Mouse (Mus musculus) layer of hippocampus, postnatal 10 days (tissue): ENCODE data around the gene Gm17428. TPM values are rescaled to one million over a fixed set of nuclear protein-coding genes. Genes with fewer than 3 reads are reported as not detected.
A peak's percentile ranks its signal among the peaks of the same experiment; 100 is the strongest.

Experiments used
- DNase-seq, 2 experiments: peaks; one replicate each; pipeline ENCODE4 v3.0.0; 2021; ENCODE audit warnings: low spot score in 2 of 2
- microRNA-seq, 2 experiments: library from miRNA; unstranded; fragments of <30 nt; microRNA quantifications; one replicate each; pipeline ENCODE4 v1.2.0; 2021
- total RNA-seq, 2 experiments: library from RNA; stranded (reverse); gene quantifications; 2 replicates each; pipeline ENCODE4 v1.2.3; 2021

The Gm17428 gene
- total RNA-seq, 2 experiments from 2014 or later = not detected

- no peak for DNase-seq
Measured at GRCm38 (mm10) chr14:55007120-55007908, 30.6 kb downstream of the Gm17428 start.

GRCm38 (mm10) chr14:55008417-55008816, 31.7 kb downstream of the Gm17428 start:
- DNase-seq = no peak

GRCm38 (mm10) chr14:55011116-55011515, 34.4 kb downstream of the Gm17428 start:
- DNase-seq = no peak

DNA sequence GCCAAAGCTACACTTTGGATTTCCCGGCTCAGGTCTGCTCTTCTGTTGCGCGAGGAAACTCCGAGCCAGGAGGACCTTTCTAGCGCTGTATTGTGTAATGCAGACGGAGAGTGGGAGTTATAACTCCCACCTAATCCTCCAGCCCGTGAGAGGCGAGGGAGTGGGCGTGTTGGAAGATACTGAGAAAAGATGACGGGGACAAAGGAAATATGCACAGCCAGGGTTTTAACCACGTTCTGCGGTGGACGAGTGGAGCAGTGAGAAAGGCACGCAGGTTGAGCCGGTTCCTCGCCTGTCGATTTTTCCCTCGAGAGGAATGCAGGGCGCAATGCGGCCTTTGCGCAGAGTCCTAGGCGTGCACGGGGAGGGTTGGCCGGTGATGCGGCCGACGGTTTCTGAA, 37.9 kb downstream of the Gm17428 start:
- no peak for DNase-seq

- peak; percentile 100 for DNase-seq
Measured at GRCm38 (mm10) chr14:55014991-55015766, 38.4 kb downstream of the Gm17428 start, which contains the start of gene Ngdn. Gene Ngdn, plus strand, starts transcription at chr14:55015454.

DNA sequence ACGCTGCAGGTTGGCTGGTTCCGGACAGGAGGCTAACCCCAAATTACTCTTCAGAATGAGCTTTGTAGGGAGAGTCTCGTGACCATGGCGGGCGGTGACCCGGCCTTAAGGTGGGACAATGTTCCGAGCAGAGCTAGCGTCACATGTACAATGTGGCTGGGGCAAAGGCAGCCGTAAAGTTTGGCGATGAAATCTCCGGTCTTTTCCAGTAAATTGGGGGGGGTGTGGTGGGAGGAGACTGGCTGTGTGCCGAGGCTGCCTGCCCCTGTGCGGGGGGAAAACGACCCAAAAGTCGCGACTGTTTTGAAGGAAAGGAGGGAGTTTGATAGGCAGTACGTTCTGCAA, 39.0 kb downstream of the Gm17428 start:
- no peak for DNase-seq

DNA sequence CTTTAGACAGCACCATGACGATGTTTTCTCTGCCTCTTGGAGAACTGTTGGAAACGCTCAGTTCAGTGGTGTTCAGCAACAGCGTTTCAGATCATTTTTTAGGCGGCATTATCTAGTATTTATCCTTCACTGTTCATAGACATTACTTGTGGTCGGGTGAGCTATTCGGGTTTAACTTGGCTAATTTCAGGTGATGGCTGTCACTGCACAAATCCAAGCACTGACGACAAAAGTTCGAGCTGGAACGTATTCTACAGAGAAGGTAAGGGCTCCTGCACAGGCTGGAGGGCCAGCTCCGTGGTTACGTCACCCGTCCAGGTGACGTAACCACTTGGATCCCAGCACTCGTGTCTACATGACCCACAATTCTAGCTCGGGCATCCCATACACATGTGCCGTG, 40.1 kb downstream of the Gm17428 start:
- DNase-seq = no peak

GRCm38 (mm10) chr14:55020394-55020793, 43.7 kb downstream of the Gm17428 start:
- no peak for DNase-seq

DNA sequence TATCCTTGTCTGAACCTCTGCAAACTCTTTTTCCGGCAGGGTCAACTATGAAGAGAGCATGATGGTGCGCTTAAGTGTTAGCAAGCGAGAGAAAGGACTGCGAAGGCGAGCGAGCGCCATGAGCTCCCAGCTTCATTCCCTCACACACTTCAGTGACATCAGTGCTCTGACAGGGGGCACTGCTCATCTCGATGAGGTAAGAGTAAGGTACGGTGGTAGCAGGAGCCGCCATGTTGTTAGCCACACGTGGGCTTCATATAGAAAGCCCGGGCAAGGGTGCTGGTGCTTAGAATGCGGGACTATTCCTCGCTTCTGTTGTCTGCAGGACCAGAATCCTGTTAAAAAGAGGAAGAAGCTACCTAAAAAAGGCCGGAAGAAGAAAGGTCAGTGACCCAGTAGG, 46.3 kb downstream of the Gm17428 start:
- no peak for DNase-seq

- peak; percentile 67 to 76 for DNase-seq
Measured at GRCm38 (mm10) chr14:55024236-55024635, 47.5 kb downstream of the Gm17428 start.

GRCm38 (mm10) chr14:55025527-55025926, 48.8 kb downstream of the Gm17428 start:
- DNase-seq = no peak

Small RNA genes within 50 kb of the gene (microRNA-seq; reads per million reads assigned to microRNA genes)
- 1.6 to 6.5 reads per million in 2 experiments for gene Mir208a
- gene Mir208b = 0.67 to 2.4 reads per million in 2 experiments

Other genes with a start within 250 kb of the Gm17428 start
- gene Slc7a8, start 195.0 kb upstream of the Gm17428 start, total RNA-seq = 10 to 100 TPM; 63.7 to 66.3 TPM
- not detected for gene Rnf212b, start 162.8 kb upstream of the Gm17428 start, total RNA-seq
- gene Homez, start 106.0 kb upstream of the Gm17428 start, total RNA-seq = 10 to 100 TPM; 16.6 to 16.8 TPM
- 10 to 100 TPM; 36.7 to 40.0 TPM for gene Ppp1r3e, start 99.4 kb upstream of the Gm17428 start, total RNA-seq
- gene Bcl2l2, start 93.6 kb upstream of the Gm17428 start, total RNA-seq = 10 to 100 TPM; 68.8 to 72.1 TPM
- 1 to 10 TPM in 1 of 2 experiments, not detected in 1; 9.9 TPM for gene Gm20521, start 93.5 kb upstream of the Gm17428 start, total RNA-seq
- 100 to 1,000 TPM; 266 to 288 TPM for gene Pabpn1, start 84.4 kb upstream of the Gm17428 start, total RNA-seq
- gene Slc22a17, start 63.8 kb upstream of the Gm17428 start, total RNA-seq = 100 to 1,000 TPM; 606 to 608 TPM
- gene Efs, start 50.8 kb upstream of the Gm17428 start, total RNA-seq = 10 to 100 TPM; 16.8 to 17.9 TPM
- gene Il25, start 44.2 kb upstream of the Gm17428 start, total RNA-seq = not detected
- gene Cmtm5, start 40.7 kb upstream of the Gm17428 start, total RNA-seq = 10 to 100 TPM; 33.5 to 37.0 TPM
- 1 to 10 TPM; 3.1 to 4.9 TPM for gene Myh6, start 10.0 kb upstream of the Gm17428 start, total RNA-seq
- gene Myh7, start 17.7 kb downstream of the Gm17428 start, total RNA-seq = 1 to 10 TPM; 4.4 to 7.4 TPM
- 10 to 100 TPM; 30.0 to 39.1 TPM for gene Ngdn, start 38.5 kb downstream of the Gm17428 start, total RNA-seq
- gene Zfhx2, start 115.4 kb downstream of the Gm17428 start, total RNA-seq = 10 to 100 TPM; 34.0 to 39.3 TPM
- 10 to 100 TPM; 26.5 to 31.1 TPM for gene Thtpa, start 117.9 kb downstream of the Gm17428 start, total RNA-seq
- 10 to 100 TPM; 19.2 to 20.6 TPM for gene Ap1g2, start 129.7 kb downstream of the Gm17428 start, total RNA-seq
- gene Jph4, start 140.0 kb downstream of the Gm17428 start, total RNA-seq = 100 to 1,000 TPM; 410 to 431 TPM
- under 1 TPM in 1 of 2 experiments, not detected in 1; 0.38 TPM for gene Dhrs2, start 245.1 kb downstream of the Gm17428 start, total RNA-seq